Mouse (Mus musculus) forebrain, embryonic 14.5 days (tissue): ENCODE measurements at regions not wholly inside any gene's neighbourhood (a gene's known extent, or its start where the extent isn't known, plus 50 kb on each side); places are given as distances from the start of the nearest gene placed in this dataset.

Source experiments
- ATAC-seq: fragments of 200-750 bp; cut with Nextera tagmentation; 2 replicates; pipeline ENCODE4 v1.8.0; 2017; ENCODE audit warnings: mild to moderate bottlenecking, moderate library complexity
- DNase-seq: peaks from one replicate; pipeline ENCODE4 v3.0.0-alpha.2; 2015; ENCODE audit warnings: low spot score
- H3K27ac ChIP-seq: fragments of 300-500 bp; sonication (generic); 2 replicates; pipeline ENCODE4 v1.5.1; 2014; ENCODE audit warnings: low read depth, mild to moderate bottlenecking, control low read depth, low read length, moderate library complexity
- H3K27me3 ChIP-seq: fragments of 300-500 bp; sonication (generic); replicated peaks from 2 replicates; pipeline ENCODE4 v1.6.1; 2014; ENCODE audit warnings: low read length, control low read depth, mixed read lengths; ENCODE audit not compliant: control insufficient read depth, insufficient read depth
- H3K36me3 ChIP-seq: fragments of 300-500 bp; sonication (generic); 2 replicates; pipeline ENCODE4 v1.6.1; 2014; ENCODE audit warnings: low read length, control low read depth; ENCODE audit not compliant: control insufficient read depth, insufficient read depth
- H3K4me1 ChIP-seq: fragments of 300-500 bp; sonication (generic); 2 replicates; pipeline ENCODE4 v1.6.1; 2014; ENCODE audit warnings: antibody characterized with exemption, low read length, control low read depth; ENCODE audit not compliant: control insufficient read depth, insufficient read depth
- H3K4me2 ChIP-seq: fragments of 300-500 bp; sonication (generic); 2 replicates; pipeline ENCODE4 v1.6.1; 2014; ENCODE audit warnings: mild to moderate bottlenecking, control low read depth, low read length
- H3K4me3 ChIP-seq: fragments of 300-500 bp; sonication (generic); 2 replicates; pipeline ENCODE4 v1.5.1; 2014; ENCODE audit warnings: low read depth, low read length, control low read depth
- H3K9ac ChIP-seq: fragments of 300-500 bp; sonication (generic); 2 replicates; pipeline ENCODE4 v1.6.1; 2014; ENCODE audit warnings: mild to moderate bottlenecking, low read length, control low read depth, moderate library complexity
- H3K9me3 ChIP-seq: fragments of 300-500 bp; sonication (generic); replicated peaks from 2 replicates; pipeline ENCODE4 v1.6.1; 2016; ENCODE audit warnings: low read length, control low read depth, mixed read lengths; ENCODE audit not compliant: control insufficient read depth
- WGBS: fragments of 180-500 bp; shearing (Covaris S2); extraction: QIAGEN DNeasy Blood & Tissue Kit; methylation state at CpG from one replicate; pipeline ENCODE4 v1.1.7; 2014; 5-methylcytosine and 5-hydroxymethylcytosine counted together

GRCm38 (mm10) chr8:126081279-126081678, 86.3 kb downstream of the Kcnk1 start:
- Histone ChIP-seq H3K4me3 (no peak overlapping the region), H3K4me1 (no peaks in the 10 kb centered on the region), H3K4me2 (no peak overlapping the region), H3K9ac (no peak overlapping the region), H3K36me3 (no peaks in the 10 kb centered on the region), H3K27ac (no peak overlapping the region), H3K27me3 (no peaks in the 10 kb centered on the region), H3K9me3 (no peaks in the 10 kb centered on the region)
- ATAC-seq, result no peak
- DNase-seq, result peak; percentile 52

GRCm38 (mm10) chr8:126082827-126083226, 87.9 kb downstream of the Kcnk1 start:
- H3K36me3 ChIP-seq, result no peaks in the 10 kb centered on the region
- H3K4me2 ChIP-seq, result no peak overlapping the region
- ATAC-seq (no peak), DNase-seq (no peak)
- no peaks in the 10 kb centered on the region for H3K9me3 ChIP-seq
- 81% methylated on average over 1 of the region's 1 CpGs for WGBS
- no peaks in the 10 kb centered on the region for H3K4me1 ChIP-seq
- H3K4me3 ChIP-seq, result no peak overlapping the region
- H3K9ac ChIP-seq, result no peak overlapping the region
- no peaks in the 10 kb centered on the region for H3K27me3 ChIP-seq
- H3K27ac ChIP-seq, result no peak overlapping the region

- Histone ChIP-seq H3K9me3 (0 out of 2 replicates have a peak, but pooled peaks cover 3% of the 10 kb centered on the region), H3K36me3 (no peaks in the 10 kb centered on the region), H3K4me3 (no peak overlapping the region), H3K27ac (no peak overlapping the region), H3K9ac (no peak overlapping the region), H3K27me3 (no peaks in the 10 kb centered on the region), H3K4me2 (no peak overlapping the region), H3K4me1 (no peaks in the 10 kb centered on the region)
- ATAC-seq, result no peak
- DNase-seq, result no peak
- 51% methylated on average over 1 of the region's 1 CpGs for WGBS
These were observed 95.8 kb downstream of the Kcnk1 start for GRCm38 (mm10) chr8:126090772-126091171.

- ATAC-seq, result no peak
- 76% methylated on average over 2 of the region's 2 CpGs for WGBS
- no peak overlapping the region for H3K9ac ChIP-seq
These were observed 99.0 kb downstream of the Kcnk1 start for GRCm38 (mm10) chr8:126094005-126094404.

GRCm38 (mm10) chr8:126096056-126096455, 101.1 kb downstream of the Kcnk1 start:
- no peak for DNase-seq
- Histone ChIP-seq H3K4me3 (no peak overlapping the region), H3K4me2 (no peak overlapping the region), H3K9ac (no peak overlapping the region), H3K4me1 (no peaks in the 10 kb centered on the region), H3K9me3 (no peaks in the 10 kb centered on the region), H3K36me3 (no peaks in the 10 kb centered on the region), H3K27me3 (no peaks in the 10 kb centered on the region), H3K27ac (no peak overlapping the region)
- WGBS, result 84% methylated on average over 6 of the region's 6 CpGs
- no peak for ATAC-seq

More at GRCm38 (mm10) chr8:126094005-126094404, 99.0 kb downstream of the Kcnk1 start:
- DNase-seq, result no peak
- H3K4me3 ChIP-seq, result no peak overlapping the region
- H3K4me2 ChIP-seq, result no peak overlapping the region
- H3K36me3 ChIP-seq, result no peaks in the 10 kb centered on the region
- no peaks in the 10 kb centered on the region for H3K4me1 ChIP-seq
- H3K27me3 ChIP-seq, result no peaks in the 10 kb centered on the region
- H3K9me3 ChIP-seq, result no peaks in the 10 kb centered on the region
- H3K27ac ChIP-seq, result no peak overlapping the region

GRCm38 (mm10) chr8:126096636-126097170, 101.7 kb downstream of the Kcnk1 start:
- 68% methylated on average over 9 of the region's 9 CpGs for WGBS
- no peaks in the 10 kb centered on the region for H3K9me3 ChIP-seq
- H3K4me1 ChIP-seq, result no peaks in the 10 kb centered on the region
- ATAC-seq (no peak), DNase-seq (no peak)
- H3K27ac ChIP-seq, result no peak overlapping the region
- no peaks in the 10 kb centered on the region for H3K27me3 ChIP-seq
- no peak overlapping the region for H3K4me3 ChIP-seq
- H3K9ac ChIP-seq, result no peak overlapping the region
- no peaks in the 10 kb centered on the region for H3K36me3 ChIP-seq
- no peak overlapping the region for H3K4me2 ChIP-seq

- Histone ChIP-seq H3K4me3 (no peak overlapping the region), H3K9ac (no peak overlapping the region), H3K4me2 (no peak overlapping the region), H3K4me1 (no peaks in the 10 kb centered on the region), H3K27me3 (no peaks in the 10 kb centered on the region), H3K27ac (no peak overlapping the region), H3K9me3 (no peaks in the 10 kb centered on the region), H3K36me3 (no peaks in the 10 kb centered on the region)
- WGBS, result 86% methylated on average over 6 of the region's 6 CpGs
- no peak for ATAC-seq
- DNase-seq, result no peak
These were observed 103.9 kb downstream of the Kcnk1 start for GRCm38 (mm10) chr8:126098886-126099285.

- Histone ChIP-seq H3K4me3 (no peak overlapping the region), H3K4me2 (no peak overlapping the region), H3K27ac (no peak overlapping the region), H3K27me3 (no peaks in the 10 kb centered on the region), H3K36me3 (no peaks in the 10 kb centered on the region), H3K9ac (no peak overlapping the region), H3K4me1 (no peaks in the 10 kb centered on the region), H3K9me3 (no peaks in the 10 kb centered on the region)
- WGBS, result 77% methylated on average over 4 of the region's 4 CpGs
- no peak for DNase-seq
- ATAC-seq, result no peak
These were observed 104.9 kb downstream of the Kcnk1 start for GRCm38 (mm10) chr8:126099889-126100288.

GRCm38 (mm10) chr8:126105043-126105442, 110.1 kb downstream of the Kcnk1 start:
- ATAC-seq, result no peak

More at GRCm38 (mm10) chr8:126105043-126105442, 110.1 kb downstream of the Kcnk1 start:
- Histone ChIP-seq H3K4me1 (no peaks in the 10 kb centered on the region), H3K9me3 (no peaks in the 10 kb centered on the region), H3K9ac (no peak overlapping the region), H3K27me3 (no peaks in the 10 kb centered on the region), H3K4me3 (no peak overlapping the region), H3K36me3 (no peaks in the 10 kb centered on the region), H3K4me2 (no peak overlapping the region), H3K27ac (no peak overlapping the region)
- WGBS, result 88% methylated on average over 3 of the region's 3 CpGs
- DNase-seq, result no peak
